Mouse (Mus musculus) forebrain, embryonic 12.5 days (tissue): ENCODE results near the gene Txndc2. TPM values are rescaled to one million over a fixed set of nuclear protein-coding genes. Genes with fewer than 3 reads are reported as not detected.

Experiments
- ATAC-seq: fragments of 200-750 bp; cut with Nextera tagmentation; 2 replicates; pipeline ENCODE4 v1.8.0; 2017; ENCODE audit warnings: moderate TSS enrichment; ENCODE audit not compliant: low FRiP score
- H3K27ac ChIP-seq: fragments of 300-500 bp; sonication (generic); 2 replicates; pipeline ENCODE4 v1.5.1; 2016; ENCODE audit warnings: mild to moderate bottlenecking
- H3K27me3 ChIP-seq: fragments of 300-500 bp; sonication (generic); 2 replicates; pipeline ENCODE4 v1.6.1; 2016; ENCODE audit warnings: mild to moderate bottlenecking
- H3K36me3 ChIP-seq: fragments of 300-500 bp; sonication (generic); replicated peaks from 2 replicates; pipeline ENCODE4 v1.6.1; 2016; ENCODE audit warnings: mild to moderate bottlenecking
- H3K4me1 ChIP-seq: fragments of 300-500 bp; sonication (generic); 2 replicates; pipeline ENCODE4 v1.6.1; 2016
- H3K4me2 ChIP-seq: fragments of 300-500 bp; sonication (generic); 2 replicates; pipeline ENCODE4 v1.6.1; 2016; ENCODE audit warnings: mild to moderate bottlenecking, moderate library complexity
- H3K4me3 ChIP-seq: fragments of 300-500 bp; sonication (generic); replicated peaks from 2 replicates; pipeline ENCODE4 v1.5.1; 2016; ENCODE audit warnings: mild to moderate bottlenecking
- H3K9ac ChIP-seq: fragments of 300-500 bp; sonication (generic); 2 replicates; pipeline ENCODE4 v1.6.1; 2016; ENCODE audit warnings: mild to moderate bottlenecking
- H3K9me3 ChIP-seq: fragments of 300-500 bp; sonication (generic); 2 replicates; pipeline ENCODE4 v1.6.1; 2016
- WGBS: fragments of 180-500 bp; shearing (Covaris S2); methylation state at CpG from one replicate; pipeline ENCODE4 v1.1.7; 2016; 5-methylcytosine and 5-hydroxymethylcytosine counted together
- polyA plus RNA-seq: library from polyadenylated mRNA; unstranded; fragments of >200 nt; fragmentation: Nextera tagmentation; extraction: Ambion mirVana; gene quantifications from 2 replicates; pipeline ENCODE4 v1.2.1, GENCODE M21; 2016

Txndc2 gene
- polyA plus RNA-seq, 1 experiment from 2014 or later, result 0.17 TPM

GRCm38 (mm10) chr17:65669061-65669460, 27.1 kb upstream of the Txndc2 start:
- Histone ChIP-seq H3K27ac (no peak overlapping the region), H3K9me3 (no peaks in the 10 kb centered on the region), H3K27me3 (no peaks in the 10 kb centered on the region), H3K4me1 (no peaks in the 10 kb centered on the region), H3K4me2 (no peak overlapping the region), H3K36me3 (no peaks in the 10 kb centered on the region), H3K4me3 (no peak overlapping the region), H3K9ac (no peak overlapping the region)
- no peak for ATAC-seq
- WGBS, result 90% methylated on average over 4 of the region's 4 CpGs

- WGBS, result 87% methylated on average over 14 of the region's 14 CpGs
- H3K9me3 ChIP-seq, result no peaks in the 10 kb centered on the region
- no peak for ATAC-seq
- no peak overlapping the region for H3K27ac ChIP-seq
- no peak overlapping the region for H3K9ac ChIP-seq
- no peaks in the 10 kb centered on the region for H3K36me3 ChIP-seq
- H3K4me1 ChIP-seq, result no peaks in the 10 kb centered on the region
- H3K27me3 ChIP-seq, result no peaks in the 10 kb centered on the region
- H3K4me3 ChIP-seq, result no peak overlapping the region
- no peak overlapping the region for H3K4me2 ChIP-seq
Observed at GRCm38 (mm10) chr17:65667792-65668191, 25.8 kb upstream of the Txndc2 start.

- H3K27me3 ChIP-seq, result no peaks in the 10 kb centered on the region
- H3K36me3 ChIP-seq, result no peaks in the 10 kb centered on the region
- H3K4me1 ChIP-seq, result no peaks in the 10 kb centered on the region
- H3K4me3 ChIP-seq, result no peak overlapping the region
- no peak overlapping the region for H3K9ac ChIP-seq
- 89% methylated on average over 17 of the region's 17 CpGs for WGBS
- no peaks in the 10 kb centered on the region for H3K9me3 ChIP-seq
- no peak for ATAC-seq
- H3K27ac ChIP-seq, result no peak overlapping the region
- H3K4me2 ChIP-seq, result no peak overlapping the region
Observed at GRCm38 (mm10) chr17:65666388-65667161, 24.6 kb upstream of the Txndc2 start.

- H3K4me1 ChIP-seq, result no peaks in the 10 kb centered on the region
- WGBS, result 90% methylated on average over 12 of the region's 12 CpGs
Observed at GRCm38 (mm10) chr17:65665786-65666387, 23.9 kb upstream of the Txndc2 start.

GRCm38 (mm10) chr17:65663329-65664078, 21.5 kb upstream of the Txndc2 start:
- Histone ChIP-seq H3K27ac (no peak overlapping the region), H3K9ac (no peak overlapping the region), H3K36me3 (no peaks in the 10 kb centered on the region), H3K4me3 (no peak overlapping the region), H3K4me1 (no peaks in the 10 kb centered on the region), H3K9me3 (no peaks in the 10 kb centered on the region), H3K27me3 (no peaks in the 10 kb centered on the region), H3K4me2 (no peak overlapping the region)
- ATAC-seq, result no peak
- WGBS, result 85% methylated on average over 14 of the region's 14 CpGs

More at GRCm38 (mm10) chr17:65665786-65666387, 23.9 kb upstream of the Txndc2 start:
- Histone ChIP-seq H3K36me3 (no peaks in the 10 kb centered on the region), H3K27ac (no peak overlapping the region), H3K27me3 (no peaks in the 10 kb centered on the region), H3K4me2 (no peak overlapping the region), H3K9me3 (no peaks in the 10 kb centered on the region), H3K4me3 (no peak overlapping the region), H3K9ac (no peak overlapping the region)
- ATAC-seq, result no peak

GRCm38 (mm10) chr17:65662662-65663061, 20.7 kb upstream of the Txndc2 start:
- H3K9ac ChIP-seq, result no peak overlapping the region
- no peak for ATAC-seq
- no peaks in the 10 kb centered on the region for H3K4me1 ChIP-seq
- H3K4me3 ChIP-seq, result no peak overlapping the region
- no peaks in the 10 kb centered on the region for H3K27me3 ChIP-seq
- H3K36me3 ChIP-seq, result no peaks in the 10 kb centered on the region
- H3K4me2 ChIP-seq, result no peak overlapping the region
- 87% methylated on average over 3 of the region's 3 CpGs for WGBS
- H3K27ac ChIP-seq, result no peak overlapping the region
- no peaks in the 10 kb centered on the region for H3K9me3 ChIP-seq

DNA sequence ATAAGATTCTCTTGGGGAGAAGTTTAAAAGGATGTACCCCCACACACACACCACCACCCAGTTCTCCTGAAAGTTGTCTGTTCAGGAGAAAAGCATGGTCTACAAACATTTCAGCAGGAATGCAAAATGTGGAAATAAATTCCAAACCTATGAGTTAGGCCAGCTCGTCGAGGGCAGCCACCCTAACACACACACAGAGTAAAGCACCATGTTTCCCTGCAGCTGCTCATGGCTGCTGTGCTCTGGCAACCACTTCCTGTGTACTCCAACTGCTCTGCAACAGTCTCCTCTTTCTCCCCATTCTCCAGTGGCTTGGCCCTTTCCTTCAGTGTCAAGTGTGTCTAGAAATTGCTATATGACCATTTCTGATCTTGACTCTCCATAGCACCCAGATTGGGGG, 16.4 kb upstream of the Txndc2 start:
- Histone ChIP-seq H3K36me3 (no peaks in the 10 kb centered on the region), H3K9me3 (no peaks in the 10 kb centered on the region), H3K4me2 (no peak overlapping the region), H3K9ac (no peak overlapping the region), H3K27me3 (no peaks in the 10 kb centered on the region), H3K27ac (no peak overlapping the region), H3K4me1 (no peaks in the 10 kb centered on the region), H3K4me3 (no peak overlapping the region)
- WGBS, result 100% methylated on average over 2 of the region's 2 CpGs
- no peak for ATAC-seq

- no peak overlapping the region for H3K27ac ChIP-seq
- H3K9ac ChIP-seq, result no peak overlapping the region
- 94% methylated on average over 9 of the region's 9 CpGs for WGBS
- ATAC-seq, result no peak
- no peaks in the 10 kb centered on the region for H3K36me3 ChIP-seq
- no peaks in the 10 kb centered on the region for H3K9me3 ChIP-seq
- no peaks in the 10 kb centered on the region for H3K27me3 ChIP-seq
- H3K4me2 ChIP-seq, result no peak overlapping the region
- H3K4me1 ChIP-seq, result no peaks in the 10 kb centered on the region
- no peak overlapping the region for H3K4me3 ChIP-seq
Observed at GRCm38 (mm10) chr17:65657958-65658357, 16.0 kb upstream of the Txndc2 start.

GRCm38 (mm10) chr17:65656731-65657130, 14.8 kb upstream of the Txndc2 start:
- no peak overlapping the region for H3K27ac ChIP-seq
- no peak for ATAC-seq
- H3K27me3 ChIP-seq, result no peaks in the 10 kb centered on the region
- no peak overlapping the region for H3K4me2 ChIP-seq
- H3K4me1 ChIP-seq, result no peaks in the 10 kb centered on the region
- H3K4me3 ChIP-seq, result no peak overlapping the region
- H3K9me3 ChIP-seq, result no peaks in the 10 kb centered on the region
- 93% methylated on average over 6 of the region's 6 CpGs for WGBS
- no peak overlapping the region for H3K9ac ChIP-seq
- H3K36me3 ChIP-seq, result no peaks in the 10 kb centered on the region

GRCm38 (mm10) chr17:65656076-65656475, 14.1 kb upstream of the Txndc2 start:
- H3K36me3 ChIP-seq, result 0 out of 2 replicates have a peak, but pooled peaks cover 3% of the 10 kb centered on the region
- H3K4me3 ChIP-seq, result no peak overlapping the region
- H3K9ac ChIP-seq, result no peak overlapping the region
- H3K27me3 ChIP-seq, result no peaks in the 10 kb centered on the region
- no peak for ATAC-seq
- H3K27ac ChIP-seq, result no peak overlapping the region
- 91% methylated on average over 8 of the region's 8 CpGs for WGBS
- H3K4me2 ChIP-seq, result no peak overlapping the region
- no peaks in the 10 kb centered on the region for H3K4me1 ChIP-seq
- no peaks in the 10 kb centered on the region for H3K9me3 ChIP-seq

GRCm38 (mm10) chr17:65655608-65656007, 13.6 kb upstream of the Txndc2 start:
- Histone ChIP-seq H3K4me2 (no peak overlapping the region), H3K36me3 (0 out of 2 replicates have a peak, but pooled peaks cover 3% of the 10 kb centered on the region), H3K4me3 (no peak overlapping the region), H3K4me1 (no peaks in the 10 kb centered on the region), H3K9me3 (no peaks in the 10 kb centered on the region), H3K27ac (no peak overlapping the region), H3K27me3 (no peaks in the 10 kb centered on the region), H3K9ac (no peak overlapping the region)
- ATAC-seq, result no peak
- WGBS, result 88% methylated on average over 4 of the region's 4 CpGs

DNA sequence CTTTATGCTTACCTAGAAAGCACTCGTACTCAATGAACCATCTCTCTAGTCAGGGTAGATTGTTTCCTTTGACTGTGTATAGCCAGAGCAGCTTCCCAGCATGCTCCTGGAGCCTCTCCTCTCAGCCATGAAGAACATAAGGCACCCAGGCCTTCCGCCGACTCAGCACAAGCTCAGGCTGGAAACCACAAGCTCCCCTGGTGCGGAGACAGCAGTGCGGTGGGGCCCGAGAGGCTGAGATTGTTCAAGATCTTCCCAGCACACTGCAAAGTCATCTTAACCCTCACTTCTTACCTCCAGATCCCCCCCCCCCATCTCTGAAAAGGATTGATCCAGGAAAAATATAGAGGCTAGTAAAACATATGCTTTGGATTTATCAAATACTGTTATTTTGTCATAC, 8.6 kb upstream of the Txndc2 start:
- Histone ChIP-seq H3K36me3 (0 out of 2 replicates have a peak, but pooled peaks cover 3% of the 10 kb centered on the region), H3K4me3 (no peak overlapping the region), H3K4me1 (no peaks in the 10 kb centered on the region), H3K9me3 (no peaks in the 10 kb centered on the region), H3K27ac (no peak overlapping the region), H3K4me2 (no peak overlapping the region), H3K27me3 (no peaks in the 10 kb centered on the region), H3K9ac (no peak overlapping the region)
- no peak for ATAC-seq
- WGBS, result 93% methylated on average over 6 of the region's 6 CpGs
